Comparison of ENCODE assay signal across 14 mouse cellular contexts in genomic region chr17:5280499-5281053, GRCm38 (mm10).
"Had no signal": no experiment of that assay in that cellular context is flagged by ENCODE, and none has a peak within 500 bp of the region (broad histone marks: within the 10 kb centered on the region; RNA-seq: fewer than 3 reads in every experiment).

No protein-coding gene starts in this region.

- H3K4me3 ChIP-seq: left cerebral cortex, adult 2 months; limb, embryonic 10.5 days; liver, embryonic 15.5 days; neural tube, embryonic 12.5 days had no signal

- H3K27ac ChIP-seq: left cerebral cortex, adult 2 months; limb, embryonic 10.5 days; liver, embryonic 15.5 days; neural tube, embryonic 12.5 days had no signal

- DNase-seq: kidney, postnatal 10 days; kidney, postnatal 4 days; lung, adult 2 months; lung, postnatal 36 days; midbrain, embryonic 14.5 days; retina, postnatal 1 day; right cerebral cortex, postnatal 4 days; spleen, adult 18-20 months; thymus, adult 18-20 months; thymus, postnatal 25 days had no signal
